In genomic region chr7:24912480-24912879, GRCm38 (mm10) we compare ENCODE assay signal across 34 mouse cellular contexts. TPM values are rescaled to one million over a fixed set of nuclear protein-coding genes. Genes with fewer than 3 reads are reported as not detected.
"Had no signal": no experiment of that assay in that cellular context is flagged by ENCODE, and none has a peak within 500 bp of the region (broad histone marks: within the 10 kb centered on the region; RNA-seq: fewer than 3 reads in every experiment).

No protein-coding gene starts in this region.

- DNase-seq: gastrocnemius, postnatal 14 days; gastrocnemius, postnatal 36 days; heart, adult 11 months; heart, postnatal 14 days; heart, postnatal 36 days; kidney, adult 11 months; kidney, adult 2 months; kidney, adult 9 months; kidney, postnatal 14 days; kidney, postnatal 36 days; layer of hippocampus, adult 9-11 months; layer of hippocampus, postnatal 36 days; left cerebral cortex, postnatal 4 days had no signal

- H3K27me3 ChIP-seq: heart, embryonic 13.5 days; heart, embryonic 15.5 days; hindbrain, embryonic 13.5 days; hindbrain, embryonic 15.5 days; kidney, embryonic 15.5 days; limb, embryonic 13.5 days; limb, embryonic 15.5 days; liver, embryonic 12.5 days had no signal

- H3K4me3 ChIP-seq: heart, adult 2 months; heart, embryonic 13.5 days; heart, embryonic 15.5 days; hindbrain, embryonic 13.5 days; hindbrain, embryonic 15.5 days; kidney, embryonic 15.5 days; limb, embryonic 13.5 days; limb, embryonic 15.5 days; liver, embryonic 12.5 days had no signal

- H3K27ac ChIP-seq: heart, adult 2 months; heart, embryonic 13.5 days; heart, embryonic 15.5 days; hindbrain, embryonic 13.5 days; hindbrain, embryonic 15.5 days; hindbrain, postnatal 0 days; kidney, embryonic 15.5 days; kidney, postnatal 0 days; limb, embryonic 13.5 days; limb, embryonic 15.5 days; liver, embryonic 12.5 days; liver, embryonic 14.5 days had no signal

RNA-seq across cellular contexts. Expression of gene Cd79a, which starts 15.3 kb away (rescaled TPM):
- polyA plus RNA-seq: liver, embryonic 12.5 days had no signal

RNA-seq across cellular contexts. Expression of gene Gm4881, which starts 31.8 kb away (rescaled TPM):
- polyA plus RNA-seq: gonadal fat pad, adult 2 months; heart, adult 2 months; heart, embryonic 11.5 days; heart, embryonic 13.5 days; heart, embryonic 15.5 days; heart, postnatal 0 days; intestine, embryonic 14.5 days; intestine, embryonic 16.5 days; kidney, adult 2 months; kidney, embryonic 15.5 days; kidney, postnatal 0 days; large intestine, adult 2 months; limb, embryonic 11.5 days; limb, embryonic 13.5 days; limb, embryonic 15.5 days; liver, adult 2 months; liver, embryonic 12.5 days; liver, embryonic 14.5 days; liver, embryonic 16.5 days had no signal

RNA-seq across cellular contexts. Expression of gene Dmrtc2, which starts 42.6 kb away (rescaled TPM):
- polyA plus RNA-seq: heart, adult 2 months; heart, embryonic 11.5 days; heart, embryonic 15.5 days; heart, postnatal 0 days; intestine, embryonic 14.5 days; intestine, embryonic 16.5 days; kidney, adult 2 months; kidney, embryonic 15.5 days; large intestine, adult 2 months; limb, embryonic 11.5 days; limb, embryonic 13.5 days; limb, embryonic 15.5 days; liver, adult 2 months; liver, embryonic 12.5 days; liver, embryonic 14.5 days; liver, embryonic 16.5 days had no signal
